Mouse (Mus musculus): ENCODE data around the gene Nhsl2.

- TF ChIP-seq CTCF (IDR thresholded peaks at IDR 0.05; ENCODE audit: insufficient read depth, low read length) = no peak
- no peak for TF ChIP-seq POLR2A (IDR thresholded peaks at IDR 0.05; ENCODE audit: borderline replicate concordance, extremely low read depth, low read depth, low read length)
These were observed 44.6 kb downstream of the Nhsl2 start for GRCm38 (mm10) chrX:101893796-101894195.
